Comparison of ENCODE assay signal across 8 mouse cellular contexts in the genomic region with DNA sequence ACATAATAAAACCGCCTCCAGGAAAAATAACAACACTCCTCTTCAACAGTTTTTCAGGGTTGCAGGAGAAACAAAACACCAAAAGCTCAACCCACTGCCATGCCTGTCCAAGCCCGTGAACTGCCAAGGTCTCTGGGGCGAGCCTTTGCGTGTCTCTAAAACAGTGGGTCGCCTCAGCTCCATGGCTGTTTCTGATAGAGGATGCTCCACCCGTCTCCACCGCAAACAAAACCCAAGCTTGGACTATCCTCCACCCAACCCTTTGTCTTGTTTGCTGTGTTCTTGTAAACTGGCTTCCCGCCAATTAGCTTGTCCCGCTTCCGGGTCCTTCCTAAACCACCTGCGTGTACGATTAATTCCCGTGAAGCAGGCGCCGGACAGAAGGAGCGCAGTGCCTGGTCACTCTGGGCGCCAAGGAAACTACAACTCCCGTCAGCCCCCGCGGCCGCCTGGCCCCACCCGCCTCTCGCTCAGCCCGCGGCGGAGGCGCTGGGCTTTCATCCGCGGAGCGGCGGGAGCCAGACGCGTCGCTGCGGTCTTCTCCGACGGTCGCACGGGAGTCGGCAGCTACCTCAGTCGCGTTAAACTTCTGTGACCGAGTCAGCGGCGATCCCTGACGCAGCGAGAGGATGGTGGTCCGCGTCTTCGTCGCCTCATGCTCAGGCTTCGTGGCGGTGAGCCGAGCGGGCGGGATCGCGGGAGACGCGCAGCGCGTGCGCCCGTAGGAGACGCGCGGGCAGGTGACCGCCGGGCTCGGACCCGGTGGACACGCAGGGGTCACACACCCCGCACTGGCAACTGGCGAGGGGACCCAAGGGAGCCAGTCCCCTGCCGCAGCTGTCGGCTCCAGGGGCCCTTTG. TPM values are rescaled to one million over a fixed set of nuclear protein-coding genes. Genes with fewer than 3 reads are reported as not detected.
DNase-seq lines count a peak whose midpoint lies in the region; ATAC-seq and TF ChIP-seq lines count a peak whose summit lies in the region.

Gene Sh3bgrl2 (plus strand): TSS at position 498 of the 860 bp plus-strand sequence.

- H3K4me2 ChIP-seq in embryonic facial prominence, embryonic 11.5 days (ENCODE audit: low read depth, low read length) = peak within 1 kb of the TSS; percentile 76
- H3K4me2 ChIP-seq in midbrain, embryonic 11.5 days = peak within 1 kb of the TSS; percentile 59

- no peaks in the 10 kb centered on the region for H3K9me3 ChIP-seq in embryonic facial prominence, embryonic 11.5 days (replicated peaks; ENCODE audit: control insufficient read depth, low read length)
- H3K9me3 ChIP-seq in limb, embryonic 10.5 days (replicated peaks) = no peaks in the 10 kb centered on the region
- no peaks in the 10 kb centered on the region for H3K9me3 ChIP-seq in midbrain, embryonic 11.5 days (ENCODE audit: control insufficient read depth, low read length)

- peak; percentile 86 for TF ChIP-seq POLR2A in heart, adult 2 months (IDR thresholded peaks at IDR 0.05; ENCODE audit: insufficient read depth, low read depth, low read length)
- peak; percentile 71 for TF ChIP-seq POLR2A in kidney, adult 2 months (IDR thresholded peaks at IDR 0.05; ENCODE audit: low read depth, low read length)

- H3K27me3 ChIP-seq in embryonic facial prominence, embryonic 11.5 days (ENCODE audit: control insufficient read depth, insufficient read depth, low read length) = no peaks in the 10 kb centered on the region
- H3K27me3 ChIP-seq in heart, adult 2 months (ENCODE audit: control insufficient read depth, insufficient read depth, low read length) = no peaks in the 10 kb centered on the region; the same call in 1 of the 2 replicates
- H3K27me3 ChIP-seq in kidney, adult 2 months (replicated peaks; ENCODE audit: control insufficient read depth, insufficient read depth, low read length) = no peaks in the 10 kb centered on the region
- peaks cover 27% of the 10 kb centered on the region for H3K27me3 ChIP-seq in limb, embryonic 10.5 days (ENCODE audit: low read depth, poor library complexity, severe bottlenecking)
- peaks cover 5% of the 10 kb centered on the region; the same call in 1 of the 2 replicates for H3K27me3 ChIP-seq in midbrain, embryonic 11.5 days (ENCODE audit: control insufficient read depth, insufficient read depth, low read length)

- H3K4me1 ChIP-seq in embryonic facial prominence, embryonic 11.5 days (ENCODE audit: control insufficient read depth, insufficient read depth, low read length) = 0 out of 2 replicates have a peak, but pooled peaks cover 2% of the 10 kb centered on the region
- H3K4me1 ChIP-seq in heart, adult 2 months (ENCODE audit: control insufficient read depth, insufficient read depth, low read length) = no peaks in the 10 kb centered on the region
- H3K4me1 ChIP-seq in kidney, adult 2 months (ENCODE audit: control insufficient read depth, insufficient read depth, low read length) = no peaks in the 10 kb centered on the region
- peaks cover 9% of the 10 kb centered on the region for H3K4me1 ChIP-seq in limb, embryonic 10.5 days
- H3K4me1 ChIP-seq in midbrain, embryonic 11.5 days (ENCODE audit: control insufficient read depth, insufficient read depth, low read length) = no peaks in the 10 kb centered on the region

- no peak for TF ChIP-seq EP300 in heart, adult 2 months (IDR thresholded peaks at IDR 0.05; ENCODE audit: insufficient read depth, low read depth, low read length)

- no peak within 1 kb of the TSS for H3K27ac ChIP-seq in embryonic facial prominence, embryonic 11.5 days (replicated peaks; ENCODE audit: low read depth, low read length)
- H3K27ac ChIP-seq in heart, adult 2 months = peak within 1 kb of the TSS; percentile 63
- peak within 1 kb of the TSS; percentile 26 for H3K27ac ChIP-seq in kidney, adult 2 months (ENCODE audit: insufficient read depth, low read depth, low read length)
- peak within 1 kb of the TSS; percentile 84 for H3K27ac ChIP-seq in limb, embryonic 10.5 days
- no peak within 1 kb of the TSS for H3K27ac ChIP-seq in midbrain, embryonic 11.5 days (ENCODE audit: low read depth, low read length)

- WGBS in embryonic facial prominence, embryonic 11.5 days = 2% methylated on average over 76 of the region's 76 CpGs
- 2% methylated on average over 76 of the region's 76 CpGs for WGBS in heart, adult 2 months
- WGBS in kidney, adult 2 months = 2% methylated on average over 76 of the region's 76 CpGs
- 3% methylated on average over 76 of the region's 76 CpGs for WGBS in limb, embryonic 10.5 days
- WGBS in midbrain, embryonic 11.5 days = 2% methylated on average over 76 of the region's 76 CpGs

- peak; percentile 50 to 54 for DNase-seq in adrenal gland, postnatal 4 days (ENCODE audit: low spot score in 2 of 2)
- DNase-seq in embryonic facial prominence, embryonic 11.5 days (ENCODE audit: low spot score) = peak; percentile 90
- DNase-seq in heart, adult 2 months = peak; percentile 89 to 92
- peak; percentile 88 for DNase-seq in kidney, adult 2 months
- peak; percentile 86 for DNase-seq in limb, embryonic 10.5 days (ENCODE audit: low spot score)
- DNase-seq in midbrain, embryonic 11.5 days (ENCODE audit: low spot score, missing footprints) = peak; percentile 99
- peak; percentile 81 for DNase-seq in right cerebral cortex, postnatal 4 days
- peak; percentile 72 to 80 for DNase-seq in urinary bladder, postnatal 4 days (ENCODE audit: low spot score in 2 of 2)

- H3K9ac ChIP-seq in embryonic facial prominence, embryonic 11.5 days (replicated peaks; ENCODE audit: low read length) = peak within 1 kb of the TSS; percentile 63
- peak within 1 kb of the TSS; percentile 79 for H3K9ac ChIP-seq in heart, adult 2 months (ENCODE audit: low read depth, low read length)
- H3K9ac ChIP-seq in midbrain, embryonic 11.5 days (ENCODE audit: low read length) = peak within 1 kb of the TSS; percentile 59; the same call in 1 of the 2 replicates

- intact Hi-C loops in heart, adult 2 months (cut with DNase I) = loop anchor here (5.0 kb wide), 2 partner anchors 101 to 114 kb away; no protein-coding TSS in a partner anchor

- peak; percentile 89 for ATAC-seq in embryonic facial prominence, embryonic 11.5 days (replicated peaks; ENCODE audit: insufficient number of reproducible peaks, low FRiP score, low TSS enrichment, low read depth)
- ATAC-seq in midbrain, embryonic 11.5 days (ENCODE audit: low FRiP score) = peak; percentile 98

- no peaks in the 10 kb centered on the region for H3K79me2 ChIP-seq in heart, adult 2 months (replicated peaks; ENCODE audit: control insufficient read depth, insufficient read depth, low read length)

- no peaks in the 10 kb centered on the region for H3K36me3 ChIP-seq in embryonic facial prominence, embryonic 11.5 days (replicated peaks; ENCODE audit: control insufficient read depth, insufficient read depth, low read depth, low read length)
- no peaks in the 10 kb centered on the region for H3K36me3 ChIP-seq in heart, adult 2 months (ENCODE audit: control insufficient read depth, insufficient read depth, low read length)
- no peaks in the 10 kb centered on the region for H3K36me3 ChIP-seq in kidney, adult 2 months (ENCODE audit: control insufficient read depth, insufficient read depth, low read length)
- no peaks in the 10 kb centered on the region for H3K36me3 ChIP-seq in limb, embryonic 10.5 days
- H3K36me3 ChIP-seq in midbrain, embryonic 11.5 days (ENCODE audit: control insufficient read depth, insufficient read depth, low read length) = no peaks in the 10 kb centered on the region

- peak within 1 kb of the TSS; percentile 60 for H3K4me3 ChIP-seq in embryonic facial prominence, embryonic 11.5 days (ENCODE audit: low read depth, low read length)
- H3K4me3 ChIP-seq in heart, adult 2 months = peak within 1 kb of the TSS; percentile 60
- peak within 1 kb of the TSS; percentile 74 for H3K4me3 ChIP-seq in kidney, adult 2 months (ENCODE audit: insufficient read depth, low read depth, low read length)
- peak within 1 kb of the TSS; percentile 75 for H3K4me3 ChIP-seq in limb, embryonic 10.5 days
- peak within 1 kb of the TSS; percentile 56 for H3K4me3 ChIP-seq in midbrain, embryonic 11.5 days (ENCODE audit: low read depth, low read length)

- TF ChIP-seq CTCF in heart, adult 2 months (IDR thresholded peaks at IDR 0.05) = 0 out of 2 replicates have a peak, but pooled peaks have one; percentile 2
- no peak for TF ChIP-seq CTCF in kidney, adult 2 months (conservative IDR thresholded peaks at IDR 0.05; ENCODE audit: insufficient read depth, insufficient read length, low read depth, low read length)

RNA-seq across cellular contexts. Expression of gene Sh3bgrl2, which starts in this region (rescaled TPM):
- 10 to 100 TPM; 17.0 to 23.5 TPM for total RNA-seq in adrenal gland, postnatal 4 days (2021)
- polyA plus RNA-seq in embryonic facial prominence, embryonic 11.5 days (2014; fragmentation: Nextera tagmentation; extraction: Ambion mirVana) = 18.5 and 18.8 TPM in 2 replicates
- 10 to 100 TPM in 1 of 2 experiments, 1 to 10 TPM in 1; 3.7 to 10.1 TPM for total RNA-seq in heart, adult 2 months (2021)
- 2.6 and 4.8 TPM in 2 replicates for polyA plus RNA-seq in heart, adult 2 months (2012; rRNA removed)
- 10.5 and 12.1 TPM in 2 replicates for polyA plus RNA-seq in kidney, adult 2 months (2012; rRNA removed)
- polyA plus RNA-seq in limb, embryonic 10.5 days (2016; fragmentation: Nextera tagmentation; extraction: Ambion mirVana) = 9.2 and 10.9 TPM in 2 replicates
- 10.1 and 12.2 TPM in 2 replicates for polyA plus RNA-seq in midbrain, embryonic 11.5 days (2014; fragmentation: Nextera tagmentation; extraction: Ambion mirVana)

Comparison
In these comparisons a context has a peak if more than half of its experiments do, and no peak if none do; other contexts are left out.
1. H3K27ac ChIP-seq: peak in heart, adult 2 months (single experiment), kidney, adult 2 months (single experiment) and limb, embryonic 10.5 days (single experiment); none in embryonic facial prominence, embryonic 11.5 days (single experiment) and midbrain, embryonic 11.5 days (single experiment).
2. Peak in every context shown above with its lines, with median percentiles within 50 percentile points of each other: DNase-seq, H3K4me3 ChIP-seq and H3K9ac ChIP-seq.